Mouse (Mus musculus) megakaryocyte-erythroid progenitor cell, adult 5-6 weeks (primary cell): ENCODE measurements around the gene Map3k12. TPM values are rescaled to one million over a fixed set of nuclear protein-coding genes. Genes with fewer than 3 reads are reported as not detected.

Experiments
- ATAC-seq: replicated peaks from 2 replicates; pipeline ENCODE4 v1.8.0; 2016; ENCODE audit warnings: mild to moderate bottlenecking, inconsistent platforms; ENCODE audit not compliant: severe bottlenecking, poor library complexity, low FRiP score, low TSS enrichment
- total RNA-seq, 2 experiments: library from RNA; stranded (forward) in 1 of 2; stranded (reverse) in 1 of 2; fragments of 200-1000, 215-1000 nt in 1 of 2; fragments of >200 nt in 1 of 2; fragmentation: Nextera tagmentation in 1 of 2; gene quantifications; 2 replicates each; pipeline ENCODE4 v1.2.3; 2014 to 2017

Gene Map3k12
- total RNA-seq, 2 experiments from 2014 or later = 0.14 to 0.39 TPM

DNA sequence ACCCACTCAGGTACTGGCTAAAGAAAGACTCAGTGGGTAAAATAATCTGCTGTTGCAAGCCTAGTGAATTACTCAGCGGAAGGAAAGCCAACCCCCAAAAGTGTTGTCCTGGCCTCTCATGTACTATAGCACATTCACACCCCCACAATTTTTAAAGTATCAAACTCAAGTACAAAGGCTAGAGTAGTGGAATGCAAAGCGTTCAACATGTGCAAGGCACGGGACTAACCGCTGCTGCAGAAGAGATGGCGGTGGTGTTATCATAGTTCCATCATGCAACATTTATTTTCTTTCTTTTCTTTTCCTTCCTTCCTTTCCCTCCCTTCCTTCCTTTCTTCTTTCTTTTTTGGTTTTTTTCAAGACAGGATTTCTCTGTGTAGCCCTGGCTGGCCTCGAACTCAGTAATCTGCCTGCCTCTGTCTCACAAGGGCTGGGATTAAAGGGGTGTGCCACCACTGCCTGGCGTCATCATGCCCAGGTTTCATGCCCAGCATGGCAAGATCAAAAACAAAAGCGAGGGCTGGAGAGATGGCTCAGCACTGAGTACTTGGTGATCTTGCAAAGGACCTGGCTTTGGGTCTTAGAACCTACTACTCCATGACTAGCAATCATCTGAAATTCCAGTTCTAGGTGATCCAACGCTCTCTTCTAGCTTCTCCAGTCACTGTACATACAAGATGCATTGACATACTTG, 10.9 kb downstream of the Map3k12 start:
- ATAC-seq = no peak

DNA sequence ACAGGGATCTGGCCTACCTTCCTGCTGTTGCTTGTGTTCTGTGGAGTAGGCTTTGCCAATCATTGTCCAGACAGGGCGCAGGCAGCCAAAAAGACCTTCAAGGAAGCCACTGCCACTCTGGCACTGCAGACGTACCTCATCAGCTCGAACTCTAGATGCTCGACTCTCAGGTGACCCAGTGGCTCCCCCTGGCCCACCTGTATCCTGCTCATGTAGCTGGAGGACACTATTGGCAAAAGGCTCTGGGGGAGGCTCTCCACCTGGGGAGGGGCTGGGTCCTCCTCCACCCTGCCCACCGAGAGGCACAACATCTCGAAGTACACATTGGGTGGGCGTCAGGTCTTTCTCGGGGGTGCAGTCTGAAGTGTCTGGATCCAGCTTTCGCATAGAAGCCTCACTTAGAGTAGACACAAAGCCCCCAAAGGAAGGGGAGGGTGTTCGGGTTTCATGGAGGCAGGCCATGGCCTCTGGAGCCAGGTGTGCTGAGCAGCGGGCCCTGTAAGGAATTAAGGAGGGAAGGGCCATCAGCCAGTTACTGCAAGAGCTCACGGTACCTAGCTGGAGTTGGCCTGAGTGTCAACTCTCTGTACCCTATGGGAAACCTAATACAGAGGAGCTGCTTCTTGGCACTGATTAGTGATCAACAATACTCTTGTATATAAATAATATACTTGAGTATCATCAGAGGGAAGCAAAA, 11.6 kb downstream of the Map3k12 start:
- ATAC-seq = peak; percentile 10; the same call in 1 of the 2 replicates

GRCm38 (mm10) chr15:102503924-102504782, 12.7 kb downstream of the Map3k12 start:
- ATAC-seq = no peak

- no peak for ATAC-seq
Observed at GRCm38 (mm10) chr15:102503447-102503846, 13.4 kb downstream of the Map3k12 start, which contains the start of gene Gm10337. Gene Gm10337, plus strand, starts transcription at chr15:102503722.

GRCm38 (mm10) chr15:102502254-102502840, 14.5 kb downstream of the Map3k12 start:
- ATAC-seq = no peak

GRCm38 (mm10) chr15:102501084-102501814, 15.6 kb downstream of the Map3k12 start:
- 0 out of 2 replicates have a peak, but pooled peaks have one; percentile 21 for ATAC-seq

DNA sequence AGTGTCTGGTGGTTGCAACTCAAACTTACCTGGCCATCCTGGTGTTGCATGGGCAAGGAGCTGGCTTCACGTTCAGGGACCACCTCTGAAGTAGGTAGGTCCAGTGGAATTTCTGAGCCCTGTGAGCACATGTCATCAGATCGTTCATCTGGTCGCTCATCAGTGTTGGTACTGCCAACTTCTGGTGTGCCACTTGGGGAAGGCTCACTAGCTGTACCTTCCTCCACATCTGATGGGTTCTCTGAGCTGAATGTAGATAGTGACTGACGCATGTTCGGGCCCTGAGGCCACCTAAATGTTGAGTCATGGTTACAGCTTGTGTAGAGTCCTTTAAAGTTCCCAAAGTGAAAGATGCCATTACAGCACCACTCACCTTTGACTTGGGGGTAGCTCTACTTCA, 16.4 kb downstream of the Map3k12 start:
- no peak for ATAC-seq

DNA sequence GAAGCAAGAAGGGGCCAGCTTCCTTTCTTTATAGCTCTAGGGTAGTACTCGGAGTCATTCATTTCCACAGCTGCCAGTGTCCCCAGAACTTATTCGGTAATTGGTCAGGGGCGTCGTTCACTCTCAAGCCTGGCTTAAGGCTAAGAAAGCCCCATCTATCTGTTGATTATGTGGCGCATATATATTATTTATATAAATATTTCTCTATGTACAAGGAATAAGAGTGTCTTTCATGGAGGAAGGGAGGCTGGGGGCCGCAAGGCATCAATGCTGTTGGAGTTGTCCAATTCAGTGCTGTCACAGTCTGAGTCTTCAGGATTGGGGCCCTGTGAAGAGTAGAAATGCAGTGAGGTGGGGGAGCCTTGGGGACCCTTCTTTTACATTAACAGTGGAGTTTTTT, 17.0 kb downstream of the Map3k12 start:
- ATAC-seq = no peak

DNA sequence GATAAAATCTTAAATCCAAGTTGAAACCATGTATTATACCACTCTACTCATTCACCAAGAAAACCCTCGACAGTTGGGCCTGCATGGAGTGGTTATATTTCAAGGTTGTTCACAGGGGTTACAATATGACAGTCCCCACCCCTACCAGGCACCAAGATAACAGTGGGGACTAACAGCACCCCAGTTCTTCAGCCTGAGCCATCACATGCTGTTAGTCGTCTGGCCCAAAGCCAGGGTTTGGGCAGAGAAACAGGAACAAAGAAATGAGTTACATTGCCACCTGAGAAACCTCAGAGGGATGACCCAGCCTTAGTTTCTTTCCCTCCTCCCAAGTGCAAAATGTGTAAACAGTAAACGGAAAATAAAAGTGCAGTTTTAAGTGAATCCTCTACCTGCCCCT, 17.5 kb downstream of the Map3k12 start:
- ATAC-seq = 0 out of 2 replicates have a peak, but pooled peaks have one; percentile 15

- ATAC-seq = no peak
Observed at GRCm38 (mm10) chr15:102498322-102498721, 18.5 kb downstream of the Map3k12 start.

- no peak for ATAC-seq
Observed at GRCm38 (mm10) chr15:102487664-102488063, 29.2 kb downstream of the Map3k12 start.

GRCm38 (mm10) chr15:102485853-102486252, 31.0 kb downstream of the Map3k12 start:
- ATAC-seq = no peak

DNA sequence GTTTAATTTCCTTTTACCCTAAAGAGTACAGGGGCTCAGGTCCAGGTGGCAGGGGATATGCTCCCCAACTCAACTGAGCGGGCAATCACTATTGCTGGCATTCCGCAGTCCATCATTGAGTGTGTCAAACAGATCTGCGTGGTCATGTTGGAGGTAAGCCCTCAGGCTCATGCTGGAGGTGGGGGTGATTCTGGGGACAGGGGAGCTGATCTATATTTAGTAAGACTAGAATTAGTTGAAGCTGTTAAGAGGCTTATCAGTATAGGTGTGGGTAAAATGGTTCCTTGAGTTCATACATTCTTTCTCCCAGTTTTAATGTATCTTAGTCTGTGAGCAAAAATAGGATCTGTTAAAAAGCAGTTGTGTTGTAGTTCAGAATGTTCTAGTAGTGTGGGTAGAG, 33.7 kb downstream of the Map3k12 start:
- ATAC-seq = no peak

DNA sequence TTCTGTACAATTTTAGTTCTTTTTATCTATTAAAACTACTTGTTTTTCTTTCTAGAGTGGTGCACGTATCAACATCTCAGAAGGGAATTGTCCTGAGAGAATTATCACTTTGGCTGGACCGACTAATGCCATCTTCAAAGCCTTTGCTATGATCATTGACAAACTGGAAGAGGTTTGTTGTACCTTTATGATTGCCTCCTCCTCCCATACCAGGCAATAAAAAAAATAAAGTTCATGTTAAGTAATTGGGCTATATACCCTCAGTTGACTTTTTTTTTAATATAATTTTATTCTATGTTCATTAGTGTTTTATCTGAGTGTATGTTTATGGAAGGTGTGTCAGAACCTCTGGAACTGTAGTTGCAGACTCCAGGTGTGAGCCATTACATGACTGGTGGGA, 42.3 kb downstream of the Map3k12 start:
- ATAC-seq = no peak

- no peak for ATAC-seq
Observed at GRCm38 (mm10) chr15:102473246-102473645, 43.6 kb downstream of the Map3k12 start.

DNA sequence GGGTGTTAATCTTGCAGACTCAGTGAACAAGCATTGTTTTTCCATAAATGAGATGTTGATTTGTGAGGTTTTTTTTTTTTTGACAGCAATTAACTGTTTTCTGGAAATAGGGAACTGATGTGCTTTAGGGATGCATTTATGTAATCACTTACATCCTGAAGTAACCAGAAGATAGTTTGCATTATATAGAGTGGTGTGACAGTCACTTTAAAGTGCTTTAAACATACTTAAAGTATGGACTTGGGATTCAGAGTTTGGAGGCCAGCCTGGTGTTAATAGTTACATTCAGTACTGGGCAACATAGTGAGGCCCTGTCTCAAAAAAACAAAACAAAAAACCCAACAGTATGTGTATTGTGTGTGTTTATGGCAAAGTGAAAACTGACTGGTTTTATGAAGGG, 45.1 kb downstream of the Map3k12 start:
- ATAC-seq = no peak

GRCm38 (mm10) chr15:102471295-102471645, 45.6 kb downstream of the Map3k12 start:
- 0 out of 2 replicates have a peak, but pooled peaks have one; percentile 0 for ATAC-seq

GRCm38 (mm10) chr15:102470605-102471294, 46.1 kb downstream of the Map3k12 start:
- peak; percentile 39 for ATAC-seq
